12 mouse cellular contexts compared by ENCODE assay signal in the genomic region with DNA sequence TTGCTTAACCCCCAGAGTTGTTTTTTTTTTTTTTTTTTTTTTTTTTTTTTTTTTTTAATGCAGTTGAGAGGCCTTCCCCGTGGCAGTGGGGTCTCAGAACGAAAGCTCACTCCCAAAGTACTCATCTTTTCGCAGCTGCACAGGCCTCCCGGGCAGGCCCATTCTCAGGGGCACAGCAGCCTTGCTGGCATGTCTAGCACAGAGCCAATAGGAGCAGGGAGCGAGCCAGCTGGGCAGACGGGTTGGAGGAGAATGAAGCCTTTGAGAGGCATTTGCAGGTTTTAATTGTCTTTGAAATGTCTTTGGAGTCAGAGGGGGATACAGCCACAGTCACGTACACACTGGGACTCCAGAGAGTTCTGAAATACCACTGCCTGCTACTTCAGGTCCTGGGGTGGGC.
DNase-seq lines count a peak whose midpoint lies in the region; ATAC-seq and TF ChIP-seq lines count a peak whose summit lies in the region.
"Had no signal": no experiment of that assay in that cellular context is flagged by ENCODE, and none has a peak within 500 bp of the region (broad histone marks: within the 10 kb centered on the region; RNA-seq: fewer than 3 reads in every experiment).

No protein-coding gene starts in this region.

- H3K9me3 ChIP-seq in stomach, embryonic 16.5 days (replicated peaks; ENCODE audit: control insufficient read depth, low read length): no peaks in the 10 kb centered on the region
- no peaks in the 10 kb centered on the region for H3K9me3 ChIP-seq in stomach, postnatal 0 days (ENCODE audit: control insufficient read depth, low read length)

- intact Hi-C loops in left cerebral cortex, postnatal 4 days (cut with DNase I): no loop called here
- intact Hi-C loops in gastrocnemius, postnatal 14 days (cut with DNase I; ENCODE audit: low total_unique reads): no loop called here

- H3K27ac ChIP-seq in stomach, embryonic 16.5 days (ENCODE audit: low read length): 0 out of 2 replicates have a peak overlapping the region, but pooled peaks have one; percentile 27
- H3K27ac ChIP-seq in stomach, postnatal 0 days (replicated peaks): no peak overlapping the region

- H3K4me2 ChIP-seq in stomach, embryonic 16.5 days (ENCODE audit: low read depth, low read length): no peak overlapping the region
- no peak overlapping the region for H3K4me2 ChIP-seq in stomach, postnatal 0 days (replicated peaks; ENCODE audit: low read depth)

- TF ChIP-seq CTCF in stomach, postnatal 0 days (IDR thresholded peaks at IDR 0.05; ENCODE audit: low read depth): no peak

- H3K27me3 ChIP-seq in stomach, embryonic 16.5 days (ENCODE audit: control insufficient read depth, insufficient read depth, low read length): no peaks in the 10 kb centered on the region
- H3K27me3 ChIP-seq in stomach, postnatal 0 days (ENCODE audit: control insufficient read depth, insufficient read depth, low read length): no peaks in the 10 kb centered on the region

- H3K9ac ChIP-seq in stomach, embryonic 16.5 days (ENCODE audit: low read length): no peak overlapping the region
- H3K9ac ChIP-seq in stomach, postnatal 0 days (ENCODE audit: low read length): no peak overlapping the region

- no peaks in the 10 kb centered on the region for H3K36me3 ChIP-seq in stomach, embryonic 16.5 days (ENCODE audit: control insufficient read depth, insufficient read depth, low read length)
- no peaks in the 10 kb centered on the region for H3K36me3 ChIP-seq in stomach, postnatal 0 days (ENCODE audit: control insufficient read depth, insufficient read depth, low read length)

- no peak for ATAC-seq in stomach, embryonic 16.5 days (ENCODE audit: insufficient read depth, low FRiP score)
- no peak for ATAC-seq in stomach, postnatal 0 days (ENCODE audit: low FRiP score, low TSS enrichment)

- TF ChIP-seq EP300 in stomach, postnatal 0 days (optimal IDR thresholded peaks at IDR 0.05): no peak

- peak; percentile 23 for DNase-seq in adrenal gland, postnatal 10 days
- DNase-seq in adrenal gland, adult 2 months: no peak
- peak; percentile 16 for DNase-seq in left cerebral cortex, postnatal 4 days
- DNase-seq in left cerebral cortex, adult 8-10 months (ENCODE audit: low spot score in 2 of 2): no peak
- no peak for DNase-seq in stomach, postnatal 0 days (ENCODE audit: low spot score)
- DNase-seq in testis, postnatal 10 days (ENCODE audit: low spot score): no peak
- no peak for DNase-seq in gastrocnemius, postnatal 14 days
- DNase-seq: cerebellum, postnatal 25 days; gastrocnemius, postnatal 10 days; kidney, postnatal 14 days; thymus, adult 18-20 months had no signal

- H3K4me3 ChIP-seq in stomach, embryonic 16.5 days (replicated peaks; ENCODE audit: low read length): no peak overlapping the region
- no peak overlapping the region for H3K4me3 ChIP-seq in stomach, postnatal 0 days (ENCODE audit: low read depth, low read length)

- H3K4me1 ChIP-seq in stomach, embryonic 16.5 days (ENCODE audit: control insufficient read depth, insufficient read depth, low read length): no peaks in the 10 kb centered on the region
- no peaks in the 10 kb centered on the region for H3K4me1 ChIP-seq in stomach, postnatal 0 days (replicated peaks; ENCODE audit: control insufficient read depth, insufficient read depth)

- WGBS in stomach, embryonic 16.5 days: 62% methylated on average over 7 of the region's 7 CpGs
- WGBS in stomach, postnatal 0 days: 63% methylated on average over 7 of the region's 7 CpGs

Comparison
In these comparisons a context has a peak if more than half of its experiments do, and no peak if none do; other contexts are left out.
1. DNase-seq: peak in adrenal gland, postnatal 10 days (single experiment) and left cerebral cortex, postnatal 4 days (single experiment); none in adrenal gland, adult 2 months (single experiment), left cerebral cortex, adult 8-10 months (0 of 2), stomach, postnatal 0 days (single experiment), testis, postnatal 10 days (single experiment) and gastrocnemius, postnatal 14 days (single experiment).